Mouse (Mus musculus): ENCODE measurements around the gene Dnah11.

The Dnah11 gene

GRCm38 (mm10) chr12:118198386-118199093 lies at the start of gene Dnah11:
Dnah11 (minus strand) TSS chr12:118199043.
- DNase-seq, result peak; percentile 79 to 89

- DNase-seq, result no peak
Measured at GRCm38 (mm10) chr12:118221182-118221581, 22.3 kb upstream of the Dnah11 start.

GRCm38 (mm10) chr12:118220062-118220461 lies 21.2 kb upstream of the Dnah11 start:
- DNase-seq, result no peak

GRCm38 (mm10) chr12:118212163-118212562 lies 13.3 kb upstream of the Dnah11 start:
- DNase-seq, result no peak

GRCm38 (mm10) chr12:118196583-118196982 lies 2.3 kb downstream of the Dnah11 start:
- DNase-seq, result no peak

GRCm38 (mm10) chr12:118189535-118189934 lies 9.3 kb downstream of the Dnah11 start:
- DNase-seq, result no peak

- DNase-seq, result no peak
Measured at GRCm38 (mm10) chr12:118187663-118188062, 11.2 kb downstream of the Dnah11 start.

GRCm38 (mm10) chr12:118186881-118187489 lies 11.9 kb downstream of the Dnah11 start:
- peak in 1 of 2 experiments; percentile 12 for DNase-seq

GRCm38 (mm10) chr12:118186120-118186880 lies 12.5 kb downstream of the Dnah11 start:
- no peak for DNase-seq

GRCm38 (mm10) chr12:118184731-118185130 lies 14.1 kb downstream of the Dnah11 start:
- DNase-seq, result no peak

- DNase-seq, result no peak
Measured at GRCm38 (mm10) chr12:118177756-118178155, 21.1 kb downstream of the Dnah11 start.

GRCm38 (mm10) chr12:118164785-118165184 lies 34.1 kb downstream of the Dnah11 start:
- no peak for DNase-seq

- DNase-seq, result no peak
Measured at GRCm38 (mm10) chr12:118156986-118157385, 41.9 kb downstream of the Dnah11 start.

GRCm38 (mm10) chr12:118147521-118148033 lies 51.3 kb downstream of the Dnah11 start:
- no peak for DNase-seq

- DNase-seq, result no peak
Measured at GRCm38 (mm10) chr12:118128116-118128515, 70.7 kb downstream of the Dnah11 start.

GRCm38 (mm10) chr12:118119668-118120067 lies 79.2 kb downstream of the Dnah11 start:
- no peak for DNase-seq

- peak; percentile 80 to 88 for DNase-seq
Measured at GRCm38 (mm10) chr12:118112599-118112998, 86.2 kb downstream of the Dnah11 start.

GRCm38 (mm10) chr12:118111896-118112295 lies 86.9 kb downstream of the Dnah11 start:
- DNase-seq, result no peak

- no peak for DNase-seq
Measured at GRCm38 (mm10) chr12:118107719-118108118, 91.1 kb downstream of the Dnah11 start.

- peak; percentile 70 to 86 for DNase-seq
Measured at GRCm38 (mm10) chr12:118104520-118104919, 94.3 kb downstream of the Dnah11 start.

- no peak for DNase-seq
Measured at GRCm38 (mm10) chr12:118099694-118100093, 99.1 kb downstream of the Dnah11 start.

- peak; percentile 62 to 78 for DNase-seq
Measured at GRCm38 (mm10) chr12:118098257-118098656, 100.6 kb downstream of the Dnah11 start.

- DNase-seq, result no peak
Measured at GRCm38 (mm10) chr12:118094946-118095345, 103.9 kb downstream of the Dnah11 start.

Data from cerebellum, postnatal 36 days (tissue).